Mouse (Mus musculus): ENCODE results near the gene Klk13. TPM values are rescaled to one million over a fixed set of nuclear protein-coding genes. Genes with fewer than 3 reads are reported as not detected.

The Klk13 gene
- polyA plus RNA-seq, 1 experiment: 4.4 TPM

- Histone ChIP-seq H3K4me3 (ENCODE audit: control insufficient read depth, insufficient read depth, low read length) (no peak overlapping the region), H3K27me3 (ENCODE audit: control insufficient read depth, insufficient read depth, low read length) (no peaks in the 10 kb centered on the region), H3K4me1 (replicated peaks; ENCODE audit: control insufficient read depth, insufficient read depth, low read length) (no peaks in the 10 kb centered on the region), H3K36me3 (ENCODE audit: control insufficient read depth, insufficient read depth, low read length) (no peaks in the 10 kb centered on the region), H3K27ac (ENCODE audit: control insufficient read depth, insufficient read depth, low read length) (no peak overlapping the region)
- 94% methylated on average over 7 of the region's 7 CpGs for WGBS
- DNase-seq: no peak
- TF ChIP-seq POLR2A (IDR thresholded peaks at IDR 0.05; ENCODE audit: control insufficient read depth, extremely low read depth, insufficient read depth, low read length, poor library complexity): no peak
Measured at GRCm38 (mm10) chr7:43775311-43776057, 63.1 kb downstream of the Klk13 start.

- no peak overlapping the region for H3K4me3 ChIP-seq (ENCODE audit: control insufficient read depth, insufficient read depth, low read length)
- no peak for DNase-seq
- no peaks in the 10 kb centered on the region for H3K36me3 ChIP-seq (ENCODE audit: control insufficient read depth, insufficient read depth, low read length)
- TF ChIP-seq CTCF (IDR thresholded peaks at IDR 0.05; ENCODE audit: borderline replicate concordance, control insufficient read depth, extremely low read depth, insufficient read depth, low read length, poor library complexity): no peak
- no peaks in the 10 kb centered on the region for H3K27me3 ChIP-seq (ENCODE audit: control insufficient read depth, insufficient read depth, low read length)
- no peaks in the 10 kb centered on the region for H3K4me1 ChIP-seq (replicated peaks; ENCODE audit: control insufficient read depth, insufficient read depth, low read length)
- H3K27ac ChIP-seq (ENCODE audit: control insufficient read depth, insufficient read depth, low read length): no peak overlapping the region
- 94% methylated on average over 5 of the region's 5 CpGs for WGBS
Measured at GRCm38 (mm10) chr7:43776506-43776905, 64.1 kb downstream of the Klk13 start.

Other genes starting within 250 kb of the Klk13 start
- 2.7 and 3.8 TPM in 2 replicates for gene Vsig10l, start 249.4 kb upstream of the Klk13 start, polyA plus RNA-seq (2012; rRNA removed)
- gene Iglon5, start 222.5 kb upstream of the Klk13 start, polyA plus RNA-seq (2012; rRNA removed): 1.1 and 1.2 TPM in 2 replicates
- 0.03 TPM in 1 of 2 replicates, not detected in the other for gene 4931406B18Rik, start 206.6 kb upstream of the Klk13 start, polyA plus RNA-seq (2012; rRNA removed)
- gene Cd33, start 168.1 kb upstream of the Klk13 start, polyA plus RNA-seq (2012; rRNA removed): 12.3 and 15.8 TPM in 2 replicates
- gene Zfp658, start 150.3 kb upstream of the Klk13 start, polyA plus RNA-seq (2012; rRNA removed): 1.2 and 1.5 TPM in 2 replicates
- gene Zfp719, start 133.0 kb upstream of the Klk13 start, polyA plus RNA-seq (2012; rRNA removed): 2.4 and 2.7 TPM in 2 replicates
- gene Zfp819, start 105.4 kb upstream of the Klk13 start, polyA plus RNA-seq (2012; rRNA removed): 0.07 and 0.08 TPM in 2 replicates
- gene Ceacam18, start 77.9 kb upstream of the Klk13 start, polyA plus RNA-seq (2012; rRNA removed): 0.85 and 1.0 TPM in 2 replicates
- 2.5 and 2.8 TPM in 2 replicates for gene Siglece, start 52.4 kb upstream of the Klk13 start, polyA plus RNA-seq (2012; rRNA removed)
- 15.0 and 17.0 TPM in 2 replicates for gene Ctu1, start 40.6 kb upstream of the Klk13 start, polyA plus RNA-seq (2012; rRNA removed)
- gene Klk14, start 22.1 kb upstream of the Klk13 start, polyA plus RNA-seq (2012; rRNA removed): 1.9 and 2.0 TPM in 2 replicates
- 0.33 and 0.85 TPM in 2 replicates for gene Klk12, start 56.3 kb downstream of the Klk13 start, polyA plus RNA-seq (2012; rRNA removed)
- gene Klk11, start 62.0 kb downstream of the Klk13 start, polyA plus RNA-seq (2012; rRNA removed): 0.32 and 0.81 TPM in 2 replicates
- 1.7 and 3.3 TPM in 2 replicates for gene Klk10, start 68.5 kb downstream of the Klk13 start, polyA plus RNA-seq (2012; rRNA removed)
- gene Klk9, start 79.3 kb downstream of the Klk13 start, polyA plus RNA-seq (2012; rRNA removed): 0.17 and 0.51 TPM in 2 replicates
- 24.8 and 28.9 TPM in 2 replicates for gene Klk8, start 85.0 kb downstream of the Klk13 start, polyA plus RNA-seq (2012; rRNA removed)
- 0.96 and 2.1 TPM in 2 replicates for gene Klk7, start 98.7 kb downstream of the Klk13 start, polyA plus RNA-seq (2012; rRNA removed)
- gene Klk6, start 111.9 kb downstream of the Klk13 start, polyA plus RNA-seq (2012; rRNA removed): 1.2 and 3.5 TPM in 2 replicates
- 0.87 and 1.8 TPM in 2 replicates for gene Klk5, start 129.4 kb downstream of the Klk13 start, polyA plus RNA-seq (2012; rRNA removed)
- gene Klk4, start 168.6 kb downstream of the Klk13 start, polyA plus RNA-seq (2012; rRNA removed): 1.9 and 2.0 TPM in 2 replicates
- gene Klk15, start 221.2 kb downstream of the Klk13 start, polyA plus RNA-seq (2012; rRNA removed): 0.65 and 0.70 TPM in 2 replicates
- 0.84 and 1.1 TPM in 2 replicates for gene Klk1b8, start 238.1 kb downstream of the Klk13 start, polyA plus RNA-seq (2012; rRNA removed)